Mouse (Mus musculus) lung, adult 18-20 months (tissue): ENCODE results near the gene Ctla2a.
"Not testable (repeated sequence)": the region's sequence is repeated elsewhere in the genome, so short reads cannot be mapped to it uniquely, and the experiment has no call there.

Source experiments
- DNase-seq, 2 experiments: peaks; one replicate each; pipeline ENCODE4 v3.0.0; 2022; ENCODE audit warnings: mixed read lengths in 2 of 2

Gene Ctla2a

GRCm38 (mm10) chr13:60936500-60936901 lies at the start of gene Ctla2a, which contains the start of gene Gm49391:
TSS of gene Ctla2a (minus strand) at chr13:60936625.
TSS of gene Gm49391 (minus strand) at chr13:60936571.
- peak; percentile 82 to 87 for DNase-seq

GRCm38 (mm10) chr13:60972319-60972718 lies 35.9 kb upstream of the Ctla2a start:
- DNase-seq = not testable (repeated sequence)

- not testable (repeated sequence) for DNase-seq
Measured at GRCm38 (mm10) chr13:60963985-60964384, 27.6 kb upstream of the Ctla2a start.

GRCm38 (mm10) chr13:60961706-60962105 lies 25.3 kb upstream of the Ctla2a start:
- peak; percentile 19 to 37 for DNase-seq

GRCm38 (mm10) chr13:60941884-60942283 lies 5.5 kb upstream of the Ctla2a start, which contains the start of gene Tpbpa:
TSS of gene Tpbpa (minus strand) at chr13:60941984.
- not testable (repeated sequence) for DNase-seq

- not testable (repeated sequence) for DNase-seq
Measured at GRCm38 (mm10) chr13:60935490-60935889, 935 bp downstream of the Ctla2a start, which contains the start of gene Gm49393. TSS of gene Gm49393 (minus strand) at chr13:60935590.

GRCm38 (mm10) chr13:60904780-60905179 lies 31.6 kb downstream of the Ctla2a start, which contains the start of gene Tpbpb:
TSS of gene Tpbpb (minus strand) at chr13:60904880.
- not testable (repeated sequence) for DNase-seq

GRCm38 (mm10) chr13:60897328-60897727 lies 39.1 kb downstream of the Ctla2a start, which contains the start of gene Ctla2b:
TSS of gene Ctla2b (minus strand) at chr13:60897447.
- DNase-seq = peak; percentile 83 to 86

GRCm38 (mm10) chr13:60896794-60897193 lies 39.6 kb downstream of the Ctla2a start, which contains the start of gene Gm49392:
TSS of gene Gm49392 (minus strand) at chr13:60896894.
- DNase-seq = not testable (repeated sequence)

- no peak for DNase-seq
Measured at GRCm38 (mm10) chr13:60895406-60896160, 40.8 kb downstream of the Ctla2a start.

GRCm38 (mm10) chr13:60892301-60892700 lies 44.1 kb downstream of the Ctla2a start:
- no peak for DNase-seq
